Mouse (Mus musculus): ENCODE measurements at regions not wholly inside any gene's neighbourhood (a gene's known extent, or its start where the extent isn't known, plus 50 kb on each side); places are given as distances from the start of the nearest gene placed in this dataset.

DNA sequence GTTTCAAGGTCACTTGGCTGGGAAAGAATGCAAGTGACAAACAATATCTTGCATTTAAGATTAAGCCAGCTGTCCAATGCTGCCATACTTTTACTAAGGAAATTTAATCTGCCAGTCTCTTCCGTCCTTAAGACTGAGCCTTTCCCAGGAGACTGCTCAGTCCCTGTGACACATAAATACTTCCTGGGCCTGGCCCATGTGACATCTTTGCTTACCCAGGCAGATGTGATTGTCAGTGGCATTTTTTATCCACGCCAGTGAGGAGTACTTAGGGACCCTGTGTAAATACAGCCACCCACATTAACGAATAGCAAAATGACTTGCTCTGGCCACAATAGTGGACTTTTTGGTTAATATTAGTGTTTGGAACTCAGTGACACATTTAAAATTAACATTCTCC is 216.3 kb upstream of the Pter start:
- TF ChIP-seq POLR2A (IDR thresholded peaks at IDR 0.05; ENCODE audit: control insufficient read depth, extremely low read depth, insufficient read depth, low read length, poor library complexity) = no peak
- TF ChIP-seq CTCF (IDR thresholded peaks at IDR 0.05; ENCODE audit: borderline replicate concordance, control insufficient read depth, extremely low read depth, insufficient read depth, low read length, poor library complexity) = no peak

Measured in thymus, adult 2 months (tissue).